Mouse (Mus musculus): ENCODE results near the gene Gucy1b2. TPM values are rescaled to one million over a fixed set of nuclear protein-coding genes. Genes with fewer than 3 reads are reported as not detected.

Gene Gucy1b2
- total RNA-seq, 2 experiments from 2014 or later, result not detected

DNA sequence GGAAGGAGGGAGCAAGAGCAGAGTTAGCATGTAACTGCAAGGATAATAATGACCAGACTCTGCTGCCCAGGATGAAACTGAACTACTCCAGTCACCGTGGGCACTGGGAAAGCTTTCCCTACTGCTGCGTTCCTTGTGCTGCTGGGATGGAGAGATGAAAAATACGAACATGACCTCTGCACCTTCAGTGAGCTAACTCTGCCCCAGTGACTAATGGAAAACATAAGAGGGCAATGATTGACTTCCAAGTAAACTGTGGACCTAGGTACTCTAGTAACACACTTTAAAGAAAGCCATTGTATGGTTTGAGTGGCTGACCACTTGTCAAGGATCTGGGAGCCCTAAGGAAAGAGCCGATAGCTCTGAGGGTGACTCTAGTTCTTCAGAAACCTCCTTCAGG, 17.9 kb downstream of the Gucy1b2 start:
- no peak overlapping the region for H3K27ac ChIP-seq
- H3K4me3 ChIP-seq, result no peak overlapping the region
- TF ChIP-seq CTCF (IDR thresholded peaks at IDR 0.05), result no peak
- no peak for DNase-seq
- intact Hi-C loops (cut with DNase I), result no loop called here

DNA sequence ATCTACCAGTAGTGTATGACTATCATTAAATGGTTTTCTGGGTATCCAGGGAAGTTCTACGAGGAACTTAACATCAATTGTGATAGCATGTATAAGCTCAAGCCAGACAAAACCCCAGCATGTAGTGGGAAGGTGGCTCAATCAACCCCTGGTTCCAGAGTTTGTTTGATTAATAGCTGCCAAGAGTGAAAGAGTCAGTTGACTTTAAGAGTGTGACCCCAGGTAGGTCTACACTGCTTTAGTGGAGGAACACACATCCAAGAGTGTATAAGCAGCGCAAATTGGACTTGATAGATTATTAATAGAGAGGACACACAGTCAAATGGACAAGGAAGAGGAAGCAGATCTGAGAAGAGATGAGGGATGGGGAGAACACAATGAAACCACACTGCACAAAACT, 18.3 kb downstream of the Gucy1b2 start:
- no peak overlapping the region for H3K4me3 ChIP-seq
- no peak for DNase-seq
- intact Hi-C loops (cut with DNase I), result no loop called here
- no peak overlapping the region for H3K27ac ChIP-seq
- no peak for TF ChIP-seq CTCF (IDR thresholded peaks at IDR 0.05)

DNA sequence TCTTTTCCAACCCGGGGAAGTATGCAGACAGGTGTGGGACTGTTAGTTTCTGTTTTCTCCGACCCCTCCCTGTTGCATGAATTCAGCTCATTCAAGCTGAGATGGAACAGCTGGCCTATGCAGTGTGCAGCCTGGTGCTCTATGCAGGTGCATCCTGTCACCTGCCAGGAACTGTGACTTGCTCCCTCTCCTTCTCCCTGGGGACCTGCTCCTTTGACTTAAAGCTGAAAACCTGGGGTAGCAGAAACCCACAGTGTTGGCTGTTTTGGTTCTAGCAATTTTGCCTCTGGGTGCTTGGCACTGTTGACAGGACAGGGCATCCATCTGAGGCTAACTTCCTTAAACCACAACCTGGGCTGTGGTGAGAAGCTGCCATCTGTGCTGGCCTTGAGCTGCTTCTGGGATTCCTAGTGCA, 30.8 kb downstream of the Gucy1b2 start:
- TF ChIP-seq CTCF (IDR thresholded peaks at IDR 0.05), result no peak
- no peak for DNase-seq
- Histone ChIP-seq H3K27ac (no peak overlapping the region), H3K4me3 (no peak overlapping the region)
- intact Hi-C loops (cut with DNase I), result no loop called here

DNA sequence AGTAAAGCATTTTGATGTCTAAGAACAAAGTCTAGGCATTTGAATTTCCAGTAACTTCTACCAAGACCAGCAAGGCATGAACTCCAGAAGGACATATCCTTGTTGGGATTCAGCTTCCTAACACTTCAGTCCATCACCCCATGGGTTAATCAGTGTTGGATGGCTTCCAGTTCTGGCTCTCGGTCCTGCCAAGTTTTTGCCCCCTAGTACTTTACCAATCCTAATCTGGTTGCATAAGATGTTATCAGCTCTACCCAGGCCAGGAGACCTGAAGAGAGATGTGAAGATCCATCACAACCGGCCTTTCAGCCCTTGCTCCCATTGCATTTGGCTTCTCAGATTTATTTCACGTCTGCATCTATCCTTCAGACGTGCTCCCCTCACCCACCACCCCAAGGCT, 33.8 kb downstream of the Gucy1b2 start:
- Histone ChIP-seq H3K27ac (no peak overlapping the region), H3K4me3 (no peak overlapping the region)
- intact Hi-C loops (cut with DNase I), result no loop called here
- no peak for DNase-seq
- no peak for TF ChIP-seq CTCF (IDR thresholded peaks at IDR 0.05)

DNA sequence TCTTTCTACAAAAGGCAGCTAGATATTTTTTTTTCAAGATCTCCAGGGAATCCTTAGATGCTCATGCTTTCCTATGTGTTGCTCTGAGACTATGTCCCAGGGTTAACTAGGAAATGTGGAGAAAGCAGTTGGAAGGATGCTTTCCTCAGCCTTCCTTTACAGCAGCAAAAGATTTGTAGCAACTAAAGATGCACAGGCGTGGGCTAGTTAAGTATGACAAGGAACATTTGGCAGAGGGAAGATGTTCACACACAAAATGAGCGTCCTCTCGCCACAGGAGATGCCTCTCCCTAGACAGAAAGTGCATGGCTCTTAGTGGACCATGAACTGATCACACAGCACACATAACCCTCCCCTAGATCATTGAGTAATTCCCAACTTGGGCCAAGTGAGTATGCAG, 38.6 kb downstream of the Gucy1b2 start:
- DNase-seq, result no peak
- TF ChIP-seq CTCF (IDR thresholded peaks at IDR 0.05), result no peak
- intact Hi-C loops (cut with DNase I), result no loop called here
- Histone ChIP-seq H3K27ac (no peak overlapping the region), H3K4me3 (no peak overlapping the region)

DNA sequence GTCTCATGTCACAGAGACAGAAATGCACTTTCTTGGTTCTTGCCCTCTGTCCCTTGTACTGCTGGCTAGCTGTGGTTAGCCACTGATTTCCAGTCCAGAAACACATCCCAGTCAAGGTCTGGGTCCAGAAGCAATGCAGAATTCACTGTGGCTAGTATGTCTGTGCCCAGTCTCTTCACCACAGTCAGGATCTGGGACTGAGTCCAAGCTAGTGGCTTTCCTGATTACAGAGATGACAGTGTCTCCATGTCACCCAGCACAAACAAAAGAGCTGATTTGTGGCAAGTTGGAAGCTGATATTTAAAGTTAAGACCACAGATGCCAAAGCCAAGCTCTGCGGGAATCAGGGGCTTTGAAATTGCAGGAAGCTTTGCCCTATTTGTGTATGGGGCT, 39.4 kb downstream of the Gucy1b2 start:
- Histone ChIP-seq H3K4me3 (no peak overlapping the region), H3K27ac (no peak overlapping the region)
- no peak for TF ChIP-seq CTCF (IDR thresholded peaks at IDR 0.05)
- intact Hi-C loops (cut with DNase I), result no loop called here
- no peak for DNase-seq

DNA sequence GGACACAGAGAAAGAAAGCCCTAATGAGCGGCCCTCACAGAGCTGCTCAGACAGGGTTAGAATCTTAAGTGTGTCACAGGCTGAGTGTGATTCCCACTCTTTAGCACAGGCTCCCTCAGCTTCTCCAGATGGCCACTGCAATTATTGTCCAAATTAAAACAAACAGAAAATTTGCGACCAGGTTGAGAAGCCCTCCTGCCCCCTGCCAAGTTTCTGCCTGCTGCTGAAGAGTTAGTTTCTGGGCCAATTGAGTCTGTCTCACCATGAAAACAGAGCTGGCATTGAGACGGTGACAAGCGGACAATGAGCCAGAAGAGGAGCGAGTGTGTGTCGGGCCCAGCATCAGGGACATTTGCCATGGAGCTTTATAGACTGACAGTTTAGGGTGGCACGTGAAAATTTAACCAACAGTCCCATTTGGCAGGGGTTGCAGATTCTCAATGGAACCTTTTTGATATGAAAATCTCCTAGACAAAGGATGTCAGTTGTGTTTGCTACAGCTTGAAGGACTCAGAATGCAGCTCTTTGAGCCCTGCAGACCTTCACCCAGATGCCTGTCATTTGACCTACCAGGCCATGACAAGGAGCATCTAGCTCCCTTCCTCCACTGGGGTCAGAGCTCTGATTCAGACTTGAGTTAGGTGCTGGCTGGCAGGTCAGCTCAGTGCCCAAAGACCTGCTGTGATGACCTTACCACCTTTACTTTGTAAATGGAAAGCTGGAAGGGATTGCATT, 39.9 kb downstream of the Gucy1b2 start:
- H3K4me3 ChIP-seq, result no peak overlapping the region
- no peak overlapping the region for H3K27ac ChIP-seq
- DNase-seq, result no peak
- no peak for TF ChIP-seq CTCF (IDR thresholded peaks at IDR 0.05)
- intact Hi-C loops (cut with DNase I), result no loop called here

DNA sequence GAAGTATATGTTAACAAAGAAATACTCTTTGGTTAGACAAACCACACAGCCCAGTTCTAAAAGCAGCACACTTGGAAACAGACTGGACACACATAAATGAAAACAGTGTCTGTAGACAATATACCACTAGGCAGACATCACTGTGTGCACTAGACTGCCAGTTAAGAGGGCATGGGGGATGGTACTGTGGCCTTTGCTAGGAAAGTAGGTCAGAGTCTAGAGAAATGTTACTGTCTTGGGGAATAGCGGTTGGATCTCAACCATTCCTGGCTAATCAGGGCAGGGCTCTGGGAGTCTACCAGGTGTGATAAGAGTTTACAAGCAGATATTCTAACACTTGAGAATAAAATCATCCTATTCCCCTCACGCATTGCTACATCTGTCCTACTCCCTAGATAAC, 60.7 kb downstream of the Gucy1b2 start:
- DNase-seq, result no peak
- no peak for TF ChIP-seq CTCF (IDR thresholded peaks at IDR 0.05)
- intact Hi-C loops (cut with DNase I), result no loop called here

DNA sequence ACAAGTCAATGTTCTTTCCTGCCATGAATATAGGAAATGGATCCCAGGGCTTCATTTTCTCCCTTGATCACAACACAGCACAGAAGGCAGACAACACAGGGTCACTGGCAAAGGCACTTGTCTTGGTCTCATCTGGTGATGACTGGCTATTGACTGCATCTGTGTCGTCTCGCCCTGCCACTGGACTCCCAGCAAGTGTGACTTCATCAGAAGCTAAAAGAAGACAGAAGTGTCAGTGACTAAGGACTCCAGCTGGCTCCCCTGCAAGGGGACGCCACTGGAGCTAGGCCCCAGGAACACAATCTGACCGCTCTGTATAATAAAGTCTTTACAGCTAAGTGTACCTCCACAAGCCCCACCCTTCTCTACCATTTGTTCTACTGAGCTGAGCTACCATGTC, 63.3 kb downstream of the Gucy1b2 start:
- no peak for TF ChIP-seq CTCF (IDR thresholded peaks at IDR 0.05)
- intact Hi-C loops (cut with DNase I), result no loop called here
- DNase-seq, result no peak
- no peak overlapping the region for H3K27ac ChIP-seq
- H3K4me3 ChIP-seq, result no peak overlapping the region

More for the DNA sequence above, 60.7 kb downstream of the Gucy1b2 start:
- no peak overlapping the region for H3K27ac ChIP-seq
- no peak overlapping the region for H3K4me3 ChIP-seq

DNA sequence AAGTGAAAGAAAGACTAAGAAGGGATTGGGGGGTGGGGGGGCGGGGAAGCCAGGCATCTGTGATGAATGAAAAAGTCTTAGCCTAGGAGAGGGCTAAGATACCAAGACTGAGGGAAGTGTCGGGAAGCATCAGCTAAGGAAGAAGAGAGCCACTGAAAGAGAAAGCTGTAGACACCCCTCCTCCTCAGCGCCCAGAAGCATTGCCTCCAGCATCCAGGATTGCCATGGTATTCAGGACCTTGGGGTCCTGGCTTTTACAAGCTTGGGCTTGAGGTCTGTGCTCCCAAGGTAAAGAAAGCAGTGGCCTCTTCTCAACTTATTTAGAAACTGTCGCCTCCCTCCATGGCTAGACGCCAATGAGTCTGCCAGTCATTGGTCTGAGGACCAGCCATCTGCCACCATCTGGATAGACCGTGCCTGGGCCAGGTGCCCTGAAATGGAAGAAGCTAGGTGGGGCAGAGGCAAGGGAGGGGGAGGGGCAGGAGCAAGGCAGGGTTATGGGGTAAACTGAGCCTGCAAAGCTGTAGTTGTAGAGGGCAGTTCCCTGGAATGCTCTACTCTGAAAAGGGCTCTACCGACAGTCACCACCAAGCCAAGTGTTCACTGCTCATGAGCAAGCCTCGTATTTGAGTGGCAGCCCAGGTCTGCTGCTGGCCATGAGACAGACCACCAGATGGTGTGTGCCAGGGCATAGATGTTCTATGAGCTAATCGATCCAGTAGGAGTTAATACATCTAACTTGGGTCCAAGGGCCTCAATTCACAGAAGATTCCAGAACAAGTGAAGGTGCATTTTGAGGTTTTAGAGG, 66.2 kb downstream of the Gucy1b2 start:
- intact Hi-C loops (cut with DNase I), result no loop called here
- Histone ChIP-seq H3K4me3 (peak overlapping the region; percentile 45), H3K27ac (no peak overlapping the region)
- DNase-seq, result peak; percentile 26
- TF ChIP-seq CTCF (IDR thresholded peaks at IDR 0.05), result no peak

DNA sequence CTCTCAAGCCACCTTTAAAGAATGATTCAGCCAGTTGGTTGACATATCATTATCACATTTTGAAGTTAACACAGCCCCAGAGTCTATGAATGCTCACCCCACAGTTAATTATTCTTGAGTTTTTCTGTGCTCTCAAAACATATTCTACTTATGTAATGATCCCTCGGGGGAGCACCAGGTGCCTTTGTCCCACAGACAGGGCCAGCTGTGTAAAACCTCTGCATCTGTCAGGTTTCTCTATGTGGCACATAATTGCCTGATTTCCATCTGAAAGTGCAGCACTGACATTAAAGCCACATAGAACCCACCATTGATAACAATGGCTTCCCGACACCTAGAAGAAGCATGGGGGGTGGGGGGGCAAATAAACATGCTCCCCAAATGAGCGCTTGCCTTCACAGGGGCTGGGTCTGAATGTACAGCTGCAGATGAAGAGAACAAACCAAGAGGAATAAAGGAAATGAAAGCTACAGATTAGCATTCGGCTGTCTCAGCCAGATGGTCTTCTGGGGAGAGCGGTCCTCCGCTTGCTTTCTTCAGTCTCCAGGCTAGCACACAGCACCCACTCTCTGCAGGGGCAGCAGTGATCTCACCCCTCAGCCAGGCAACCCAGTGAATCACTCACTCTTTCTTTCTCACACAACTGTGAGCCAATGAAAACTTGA, 66.9 kb downstream of the Gucy1b2 start:
- Histone ChIP-seq H3K4me3 (peak overlapping the region; percentile 45), H3K27ac (no peak overlapping the region)
- TF ChIP-seq CTCF (IDR thresholded peaks at IDR 0.05), result no peak
- intact Hi-C loops (cut with DNase I), result no loop called here
- no peak for DNase-seq

DNA sequence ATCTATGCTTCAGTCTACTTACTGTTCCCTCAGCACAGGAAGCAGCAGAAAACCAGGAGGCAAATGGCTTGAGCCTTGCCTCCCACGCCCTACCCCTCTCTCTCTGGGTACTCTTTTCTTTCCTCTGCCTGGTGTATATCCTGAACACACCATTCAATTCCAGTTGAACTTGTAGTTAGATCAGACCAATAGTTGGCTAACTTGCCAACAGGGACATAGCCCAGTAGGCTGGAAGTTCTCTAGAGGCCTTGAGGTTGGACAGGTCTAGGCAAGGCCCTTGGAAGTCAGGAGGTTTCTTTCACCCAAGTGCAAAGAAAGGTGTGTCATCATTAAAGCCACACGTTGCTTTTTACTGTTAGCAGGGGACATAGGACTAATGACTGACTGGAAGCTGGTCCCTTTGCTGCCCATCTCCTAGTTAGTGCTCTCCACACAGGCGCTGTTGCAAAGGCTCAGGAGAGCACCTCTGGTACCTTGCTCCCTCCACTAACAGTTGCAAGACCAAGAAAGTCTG, 72.2 kb downstream of the Gucy1b2 start:
- no peak for TF ChIP-seq CTCF (IDR thresholded peaks at IDR 0.05)
- intact Hi-C loops (cut with DNase I), result no loop called here
- DNase-seq, result no peak
- Histone ChIP-seq H3K27ac (no peak overlapping the region), H3K4me3 (no peak overlapping the region)

DNA sequence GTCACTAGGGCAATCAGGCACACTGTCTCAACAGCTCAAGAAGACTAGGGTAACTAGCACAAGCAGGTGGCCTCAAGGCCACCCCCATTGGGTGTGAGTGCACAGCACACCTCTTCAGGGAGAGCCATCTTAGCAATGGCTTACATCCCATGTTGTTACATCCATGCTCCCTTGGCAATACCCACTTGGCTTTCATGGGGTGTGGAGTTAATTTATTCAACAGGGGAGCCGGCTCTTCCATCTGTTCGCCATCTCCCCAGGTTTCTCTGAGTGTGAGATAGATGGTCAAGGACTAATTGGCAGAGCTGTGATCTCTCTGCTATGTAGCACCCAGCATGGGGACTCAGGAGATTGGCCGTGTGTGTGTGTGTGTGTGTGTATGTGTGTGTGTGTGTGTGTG, 73.0 kb downstream of the Gucy1b2 start:
- DNase-seq, result no peak
- Histone ChIP-seq H3K27ac (no peak overlapping the region), H3K4me3 (no peak overlapping the region)
- TF ChIP-seq CTCF (IDR thresholded peaks at IDR 0.05), result no peak
- intact Hi-C loops (cut with DNase I), result no loop called here
